In genomic region chr5:114667228-114667856, GRCm38 (mm10) we compare ENCODE assay signal across 8 mouse cellular contexts. TPM values are rescaled to one million over a fixed set of nuclear protein-coding genes. Genes with fewer than 3 reads are reported as not detected.
A peak's percentile ranks its signal among the peaks of the same experiment; 100 is the strongest.
DNase-seq lines count a peak whose midpoint lies in the region; ATAC-seq and TF ChIP-seq lines count a peak whose summit lies in the region.

No protein-coding gene starts in this region.

- no peaks in the 10 kb centered on the region for H3K27me3 ChIP-seq in embryonic facial prominence, embryonic 15.5 days
- H3K27me3 ChIP-seq in heart, embryonic 10.5 days (ENCODE audit: insufficient read depth, poor library complexity, severe bottlenecking) = peaks cover 19% of the 10 kb centered on the region; the same call in 1 of the 2 replicates
- no peaks in the 10 kb centered on the region for H3K27me3 ChIP-seq in kidney, embryonic 15.5 days

- peak overlapping the region; percentile 18; the same call in 1 of the 2 replicates for H3K27ac ChIP-seq in bone marrow, adult 2 months (ENCODE audit: control insufficient read depth, insufficient read depth, low read depth, low read length, poor library complexity)
- peak overlapping the region; percentile 53 for H3K27ac ChIP-seq in embryonic facial prominence, embryonic 15.5 days (replicated peaks)
- 0 out of 2 replicates have a peak overlapping the region, but pooled peaks have one; percentile 17 for H3K27ac ChIP-seq in heart, embryonic 10.5 days
- peak overlapping the region; percentile 73 for H3K27ac ChIP-seq in kidney, embryonic 15.5 days

- peak; percentile 89 for TF ChIP-seq POLR2A in bone marrow, adult 2 months (IDR thresholded peaks at IDR 0.05; ENCODE audit: borderline replicate concordance, control insufficient read depth, low read depth, low read length)

- peak; percentile 100 for TF ChIP-seq CTCF in bone marrow, adult 2 months (IDR thresholded peaks at IDR 0.05; ENCODE audit: control insufficient read depth, insufficient read depth, low read length)

- DNase-seq in 416B (ENCODE audit: low read depth) (peak; percentile 98), liver (peak; percentile 98)
- DNase-seq in heart, embryonic 10.5 days (ENCODE audit: low spot score) = peak; percentile 99
- peak; percentile 99 to 100 for DNase-seq in spleen, postnatal 4 days (ENCODE audit: low spot score in 2 of 2)

- no peak overlapping the region for H3K9ac ChIP-seq in embryonic facial prominence, embryonic 15.5 days
- H3K9ac ChIP-seq in kidney, embryonic 15.5 days = peak overlapping the region; percentile 18; the same call in 1 of the 2 replicates

- H3K4me3 ChIP-seq in bone marrow, adult 2 months (replicated peaks; ENCODE audit: control insufficient read depth, low read depth, low read length) = peak overlapping the region; percentile 61
- H3K4me3 ChIP-seq in embryonic facial prominence, embryonic 15.5 days (replicated peaks) = peak overlapping the region; percentile 35
- peak overlapping the region; percentile 48 for H3K4me3 ChIP-seq in heart, embryonic 10.5 days
- peak overlapping the region; percentile 36 for H3K4me3 ChIP-seq in kidney, embryonic 15.5 days (replicated peaks)

- H3K9me3 ChIP-seq in embryonic facial prominence, embryonic 15.5 days (replicated peaks) = no peaks in the 10 kb centered on the region
- no peaks in the 10 kb centered on the region for H3K9me3 ChIP-seq in heart, embryonic 10.5 days
- no peaks in the 10 kb centered on the region for H3K9me3 ChIP-seq in kidney, embryonic 15.5 days (replicated peaks)

- peaks cover 1% of the 10 kb centered on the region; the same call in 1 of the 2 replicates for H3K4me1 ChIP-seq in bone marrow, adult 2 months (ENCODE audit: control insufficient read depth, insufficient read depth, low read length)
- H3K4me1 ChIP-seq in embryonic facial prominence, embryonic 15.5 days = peaks cover 23% of the 10 kb centered on the region
- H3K4me1 ChIP-seq in heart, embryonic 10.5 days = peaks cover 7% of the 10 kb centered on the region; the same call in 1 of the 2 replicates
- peaks cover 21% of the 10 kb centered on the region for H3K4me1 ChIP-seq in kidney, embryonic 15.5 days

- WGBS in bone marrow, adult 2 months = under 1% methylated on average over 36 of the region's 36 CpGs
- WGBS in embryonic facial prominence, embryonic 15.5 days = 2% methylated on average over 36 of the region's 36 CpGs
- WGBS in heart, embryonic 10.5 days = 3% methylated on average over 36 of the region's 36 CpGs
- WGBS in kidney, embryonic 15.5 days = 3% methylated on average over 36 of the region's 36 CpGs

- peak; percentile 89 for ATAC-seq in embryonic facial prominence, embryonic 15.5 days (ENCODE audit: insufficient number of reproducible peaks, low FRiP score, low TSS enrichment, low read depth)
- peak; percentile 83 for ATAC-seq in kidney, embryonic 15.5 days (replicated peaks; ENCODE audit: low FRiP score)
- ATAC-seq in monocyte, adult 5-6 weeks (replicated peaks; ENCODE audit: insufficient number of reproducible peaks, low FRiP score, low TSS enrichment, poor library complexity, severe bottlenecking) = peak; percentile 98

- peak overlapping the region; percentile 54 for H3K4me2 ChIP-seq in embryonic facial prominence, embryonic 15.5 days (replicated peaks)
- H3K4me2 ChIP-seq in kidney, embryonic 15.5 days = peak overlapping the region; percentile 60

- H3K36me3 ChIP-seq in embryonic facial prominence, embryonic 15.5 days = peaks cover 8% of the 10 kb centered on the region; the same call in 1 of the 2 replicates
- 0 out of 2 replicates have a peak, but pooled peaks cover 4% of the 10 kb centered on the region for H3K36me3 ChIP-seq in heart, embryonic 10.5 days
- H3K36me3 ChIP-seq in kidney, embryonic 15.5 days = peaks cover 7% of the 10 kb centered on the region; the same call in 1 of the 2 replicates

RNA-seq across cellular contexts. Expression of gene Trpv4, which starts 9.1 kb away (rescaled TPM):
- polyA plus RNA-seq in bone marrow, adult 2 months (2011; ENCODE audit: insufficient read depth, insufficient read length, low replicate concordance, missing spikeins) = 1.3 and 5.0 TPM in 2 replicates
- 14.6 and 15.0 TPM in 2 replicates for polyA plus RNA-seq in embryonic facial prominence, embryonic 15.5 days (2015; fragmentation: Nextera tagmentation; extraction: Ambion mirVana)
- 1.1 TPM in 2 replicates for polyA plus RNA-seq in heart, embryonic 10.5 days (2016; fragmentation: Nextera tagmentation; extraction: Ambion mirVana)
- 21.8 and 23.4 TPM in 2 replicates for polyA plus RNA-seq in kidney, embryonic 15.5 days (2015; fragmentation: Nextera tagmentation; extraction: Ambion mirVana)
- total RNA-seq in monocyte, adult 5-6 weeks (2017) = not detected in 3 replicates

RNA-seq across cellular contexts. Expression of gene Gltp, which starts 23.4 kb away (rescaled TPM):
- polyA plus RNA-seq in bone marrow, adult 2 months (2011; ENCODE audit: insufficient read depth, insufficient read length, low replicate concordance, missing spikeins) = 28.3 and 33.5 TPM in 2 replicates
- polyA plus RNA-seq in embryonic facial prominence, embryonic 15.5 days (2015; fragmentation: Nextera tagmentation; extraction: Ambion mirVana) = 287 and 358 TPM in 2 replicates
- 65.8 and 71.8 TPM in 2 replicates for polyA plus RNA-seq in heart, embryonic 10.5 days (2016; fragmentation: Nextera tagmentation; extraction: Ambion mirVana)
- 78.5 and 79.2 TPM in 2 replicates for polyA plus RNA-seq in kidney, embryonic 15.5 days (2015; fragmentation: Nextera tagmentation; extraction: Ambion mirVana)
- 46.4 to 52.1 TPM (median 46.5 TPM) in 3 replicates for total RNA-seq in monocyte, adult 5-6 weeks (2017)

RNA-seq across cellular contexts. Expression of gene Tchp, which starts 40.2 kb away (rescaled TPM):
- 15.5 and 23.5 TPM in 2 replicates for polyA plus RNA-seq in bone marrow, adult 2 months (2011; ENCODE audit: insufficient read depth, insufficient read length, low replicate concordance, missing spikeins)
- polyA plus RNA-seq in embryonic facial prominence, embryonic 15.5 days (2015; fragmentation: Nextera tagmentation; extraction: Ambion mirVana) = 16.3 and 17.4 TPM in 2 replicates
- 8.8 and 11.4 TPM in 2 replicates for polyA plus RNA-seq in heart, embryonic 10.5 days (2016; fragmentation: Nextera tagmentation; extraction: Ambion mirVana)
- polyA plus RNA-seq in kidney, embryonic 15.5 days (2015; fragmentation: Nextera tagmentation; extraction: Ambion mirVana) = 16.5 and 17.4 TPM in 2 replicates
- total RNA-seq in monocyte, adult 5-6 weeks (2017) = 9.8 to 16.3 TPM (median 12.8 TPM) in 3 replicates

Comparison
In these comparisons a context has a peak if more than half of its experiments do, and no peak if none do; other contexts are left out.
1. Peak in every context shown above with its lines: DNase-seq, ATAC-seq, H3K4me3 ChIP-seq and H3K27ac ChIP-seq.
2. H3K27ac ChIP-seq: peak in every context shown above with its lines; median percentile 73 in kidney, embryonic 15.5 days; 53 in embryonic facial prominence, embryonic 15.5 days; 18 in bone marrow, adult 2 months; 17 in heart, embryonic 10.5 days.